Mouse (Mus musculus) stomach, embryonic 15.5 days (tissue): ENCODE data around the gene Fermt1. TPM values are rescaled to one million over a fixed set of nuclear protein-coding genes. Genes with fewer than 3 reads are reported as not detected.
A peak's percentile ranks its signal among the peaks of the same experiment; 100 is the strongest.

Experiments used
- ATAC-seq: fragments of 200-750 bp; cut with Nextera tagmentation; 2 replicates; pipeline ENCODE4 v1.8.0; 2017; ENCODE audit warnings: low read depth, moderate number of reproducible peaks, moderate TSS enrichment; ENCODE audit not compliant: insufficient read depth, low FRiP score
- H3K27ac ChIP-seq: fragments of 300-500 bp; sonication (generic); 2 replicates; pipeline ENCODE4 v1.5.1; 2015; ENCODE audit warnings: mild to moderate bottlenecking, inconsistent platforms
- H3K27me3 ChIP-seq: fragments of 300-500 bp; sonication (generic); replicated peaks from 2 replicates; pipeline ENCODE4 v1.6.1; 2015; ENCODE audit warnings: inconsistent platforms
- H3K36me3 ChIP-seq: fragments of 300-500 bp; sonication (generic); 2 replicates; pipeline ENCODE4 v1.6.1; 2015; ENCODE audit warnings: inconsistent platforms
- H3K4me1 ChIP-seq: fragments of 300-500 bp; sonication (generic); 2 replicates; pipeline ENCODE4 v1.6.1; 2015; ENCODE audit warnings: inconsistent platforms
- H3K4me2 ChIP-seq: fragments of 300-500 bp; sonication (generic); 2 replicates; pipeline ENCODE4 v1.6.1; 2015; ENCODE audit warnings: mild to moderate bottlenecking, inconsistent platforms
- H3K4me3 ChIP-seq: fragments of 300-500 bp; sonication (generic); replicated peaks from 2 replicates; pipeline ENCODE4 v1.5.1; 2015; ENCODE audit warnings: inconsistent platforms
- H3K9ac ChIP-seq: fragments of 300-500 bp; sonication (generic); 2 replicates; pipeline ENCODE4 v1.6.1; 2015; ENCODE audit warnings: inconsistent platforms
- H3K9me3 ChIP-seq: fragments of 300-500 bp; sonication (generic); 2 replicates; pipeline ENCODE4 v1.6.1; 2016; ENCODE audit warnings: inconsistent platforms
- WGBS: fragments of 180-500 bp; shearing (Covaris S2); methylation state at CpG from one replicate; pipeline ENCODE4 v1.1.7; 2015; 5-methylcytosine and 5-hydroxymethylcytosine counted together
- polyA plus RNA-seq: library from polyadenylated mRNA; unstranded; fragments of >200 nt; fragmentation: Nextera tagmentation; extraction: Ambion mirVana; gene quantifications from 2 replicates; pipeline ENCODE4 v1.2.1, GENCODE M21; 2015

The Fermt1 gene
- 46.5 and 55.3 TPM in 2 replicates for polyA plus RNA-seq

GRCm38 (mm10) chr2:132945326-132946207, at the start of gene Fermt1:
Gene Fermt1 (minus strand): TSS chr2:132945906.
- Histone ChIP-seq H3K36me3 (no peaks in the 10 kb centered on the region), H3K27ac (peak within 1 kb of the TSS; percentile 90), H3K9ac (peak within 1 kb of the TSS; percentile 24; the same call in 1 of the 2 replicates), H3K27me3 (peaks cover 9% of the 10 kb centered on the region), H3K4me2 (peak within 1 kb of the TSS; percentile 50), H3K4me3 (peak within 1 kb of the TSS; percentile 43), H3K4me1 (no peaks in the 10 kb centered on the region), H3K9me3 (no peaks in the 10 kb centered on the region)
- 4% methylated on average over 37 of the region's 37 CpGs for WGBS
- peak; percentile 81 for ATAC-seq

DNA sequence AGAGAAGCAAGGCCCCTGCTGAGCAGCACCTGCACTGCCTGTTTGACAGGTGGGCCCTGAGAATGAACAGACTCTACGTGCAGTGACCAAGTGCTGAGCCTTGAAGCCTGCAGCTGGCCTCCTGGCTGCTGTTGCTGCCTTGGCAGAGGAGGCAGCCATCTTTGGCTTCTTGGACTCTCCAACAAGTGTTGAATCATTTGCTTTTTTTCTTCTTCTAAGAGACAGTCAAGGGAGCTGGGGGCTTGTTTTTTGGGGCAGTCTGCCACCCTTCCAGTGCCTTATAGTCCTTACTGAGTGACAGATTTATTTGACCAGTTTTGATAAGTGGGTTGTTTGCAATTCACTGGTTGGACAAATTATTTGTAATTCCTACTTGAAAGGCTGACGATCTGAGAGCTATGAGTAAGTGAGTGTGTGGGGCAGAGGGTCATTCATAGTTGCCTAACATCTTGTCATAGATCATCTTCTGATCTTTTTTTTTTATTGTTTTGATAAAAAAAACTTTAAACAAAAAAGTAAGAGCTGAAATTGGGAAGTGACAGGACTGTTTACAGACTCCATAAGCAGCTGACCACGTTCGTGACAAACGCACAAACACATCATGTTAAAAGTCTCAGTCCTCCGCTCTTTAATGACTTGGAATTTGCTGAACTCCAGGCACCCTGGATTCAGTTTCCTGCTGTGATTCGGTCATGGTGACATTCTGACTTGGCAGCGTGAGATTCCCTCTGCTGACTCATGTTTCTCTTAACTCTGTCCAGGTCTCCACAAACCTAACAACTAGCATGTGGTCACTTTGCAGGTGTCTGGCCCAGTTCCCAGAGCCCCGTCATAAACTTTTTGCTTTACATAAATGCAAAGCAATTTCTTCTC, 47.2 kb upstream of the Fermt1 start:
- peaks cover 21% of the 10 kb centered on the region for H3K4me1 ChIP-seq
- WGBS = 35% methylated on average over 9 of the region's 9 CpGs
- no peak overlapping the region for H3K9ac ChIP-seq
- no peak for ATAC-seq
- no peak overlapping the region; the same call in 1 of the 2 replicates for H3K27ac ChIP-seq
- no peaks in the 10 kb centered on the region for H3K27me3 ChIP-seq
- H3K4me3 ChIP-seq = no peak overlapping the region
- H3K4me2 ChIP-seq = no peak overlapping the region
- H3K9me3 ChIP-seq = no peaks in the 10 kb centered on the region
- H3K36me3 ChIP-seq = no peaks in the 10 kb centered on the region

DNA sequence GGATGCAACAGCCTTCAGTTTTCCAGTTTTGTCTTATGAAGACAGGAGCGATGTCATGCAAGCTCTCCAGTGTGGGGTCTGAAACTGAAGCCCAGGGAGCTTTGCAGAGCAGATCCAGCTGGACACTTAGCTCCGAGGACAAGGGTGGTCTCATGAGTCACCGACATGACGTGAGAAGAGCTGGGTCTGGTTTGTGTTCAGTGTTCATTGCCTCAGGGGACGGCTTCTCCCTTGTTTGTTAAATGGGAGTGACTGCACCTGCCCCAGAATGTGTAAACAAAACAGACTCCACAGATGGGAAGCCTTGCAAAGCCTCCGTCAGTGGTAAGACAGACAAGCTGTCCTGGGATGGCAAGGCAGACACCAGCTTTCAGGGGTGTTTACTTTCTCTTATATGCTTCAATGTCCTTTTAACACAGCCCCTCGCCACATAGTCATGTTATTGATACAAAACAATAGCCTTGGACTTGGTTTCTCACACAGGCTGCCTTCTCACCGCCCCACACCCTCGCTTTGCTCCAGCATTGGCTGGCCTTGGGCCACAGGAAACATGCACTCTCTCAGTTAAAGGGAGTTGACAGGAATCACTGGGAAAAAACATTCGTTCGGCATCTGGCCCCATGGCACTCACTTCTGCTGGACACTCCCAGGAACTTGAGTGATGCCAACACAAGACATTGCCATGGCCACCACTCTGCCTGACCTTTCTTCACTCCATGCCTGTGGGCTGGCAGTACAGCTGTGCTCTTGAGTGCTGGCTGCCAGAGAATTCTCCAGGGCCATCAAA, 44.3 kb upstream of the Fermt1 start:
- peak overlapping the region; percentile 31 for H3K27ac ChIP-seq
- no peaks in the 10 kb centered on the region for H3K9me3 ChIP-seq
- no peak overlapping the region for H3K9ac ChIP-seq
- peaks cover 21% of the 10 kb centered on the region for H3K4me1 ChIP-seq
- peak overlapping the region; percentile 31; the same call in 1 of the 2 replicates for H3K4me2 ChIP-seq
- H3K4me3 ChIP-seq = no peak overlapping the region
- H3K36me3 ChIP-seq = no peaks in the 10 kb centered on the region
- 19% methylated on average over 11 of the region's 11 CpGs for WGBS
- peak; percentile 82 for ATAC-seq
- no peaks in the 10 kb centered on the region for H3K27me3 ChIP-seq

GRCm38 (mm10) chr2:132973346-132973745, 27.6 kb upstream of the Fermt1 start:
- Histone ChIP-seq H3K27me3 (no peaks in the 10 kb centered on the region), H3K4me1 (no peaks in the 10 kb centered on the region), H3K9me3 (no peaks in the 10 kb centered on the region), H3K4me2 (no peak overlapping the region), H3K9ac (no peak overlapping the region), H3K27ac (no peak overlapping the region), H3K4me3 (no peak overlapping the region), H3K36me3 (no peaks in the 10 kb centered on the region)
- 67% methylated on average over 2 of the region's 2 CpGs for WGBS
- ATAC-seq = no peak

DNA sequence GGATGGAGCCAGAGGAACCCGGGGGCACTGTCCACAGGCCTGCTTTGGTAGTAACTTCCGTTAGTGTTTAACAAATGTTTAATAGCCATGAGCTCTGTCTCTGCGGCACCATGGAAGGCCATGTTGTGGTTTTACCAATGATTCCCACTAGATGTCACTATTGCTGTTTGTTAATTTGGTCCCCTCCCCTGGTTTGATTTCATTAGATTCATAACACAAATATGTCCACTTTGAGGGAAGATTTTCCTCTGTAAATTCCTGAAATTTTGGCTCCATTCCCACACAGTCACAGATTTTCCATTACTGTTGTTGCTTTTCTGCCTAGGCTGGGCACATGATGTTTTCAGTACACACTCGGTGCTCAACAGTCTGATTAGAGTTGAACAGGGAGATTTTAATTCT, 25.1 kb upstream of the Fermt1 start:
- H3K4me1 ChIP-seq = no peaks in the 10 kb centered on the region
- WGBS = 33% methylated on average over 4 of the region's 4 CpGs
- H3K4me2 ChIP-seq = no peak overlapping the region
- no peaks in the 10 kb centered on the region for H3K36me3 ChIP-seq
- no peak overlapping the region for H3K4me3 ChIP-seq
- no peaks in the 10 kb centered on the region for H3K27me3 ChIP-seq
- no peak overlapping the region for H3K9ac ChIP-seq
- H3K9me3 ChIP-seq = no peaks in the 10 kb centered on the region
- ATAC-seq = no peak
- no peak overlapping the region for H3K27ac ChIP-seq

DNA sequence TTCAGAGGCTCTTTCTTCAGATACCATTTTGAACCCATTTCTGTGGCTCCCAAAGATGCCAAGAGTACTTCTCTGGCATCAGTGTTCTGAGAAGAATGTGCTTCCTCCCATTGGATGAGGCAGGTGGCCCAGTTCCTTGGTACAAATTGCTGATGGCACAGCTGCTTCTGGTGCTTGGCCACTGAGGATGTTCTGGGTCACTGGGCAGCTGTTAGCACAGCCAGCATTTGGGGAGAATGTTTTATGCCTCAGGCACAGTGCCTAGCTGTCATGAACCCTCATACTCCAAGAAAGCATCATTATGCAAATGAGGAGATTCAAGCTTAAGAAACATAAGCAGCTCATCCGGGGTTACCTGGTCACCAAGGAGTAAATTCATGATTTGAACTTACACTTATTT, 12.1 kb upstream of the Fermt1 start:
- H3K4me1 ChIP-seq = no peaks in the 10 kb centered on the region
- H3K4me3 ChIP-seq = no peak overlapping the region
- H3K27me3 ChIP-seq = no peaks in the 10 kb centered on the region
- H3K36me3 ChIP-seq = no peaks in the 10 kb centered on the region
- H3K27ac ChIP-seq = no peak overlapping the region
- WGBS = 73% methylated on average over 1 of the region's 1 CpGs
- H3K9me3 ChIP-seq = no peaks in the 10 kb centered on the region
- no peak overlapping the region for H3K4me2 ChIP-seq
- no peak for ATAC-seq
- no peak overlapping the region for H3K9ac ChIP-seq

DNA sequence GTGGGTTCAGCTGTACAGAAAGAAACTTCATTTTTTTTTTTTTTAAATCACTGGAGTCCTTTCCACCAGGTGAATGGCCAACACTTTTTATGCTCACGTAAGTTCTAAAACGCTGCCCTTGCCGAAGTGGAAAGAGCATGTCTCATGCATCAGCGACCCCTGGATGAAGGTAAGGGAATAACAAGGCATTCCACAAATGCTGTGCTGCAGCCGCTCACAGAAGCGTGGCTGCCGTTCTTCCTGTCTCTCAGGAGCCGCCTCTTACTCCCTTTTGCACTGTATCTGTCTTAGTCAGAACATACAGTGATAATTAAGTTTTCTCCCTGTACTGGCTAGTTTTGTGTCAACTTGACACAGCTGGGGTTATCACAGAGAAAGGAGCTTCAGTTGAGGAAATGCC, 6.5 kb upstream of the Fermt1 start:
- Histone ChIP-seq H3K9me3 (no peaks in the 10 kb centered on the region), H3K36me3 (no peaks in the 10 kb centered on the region), H3K4me1 (no peaks in the 10 kb centered on the region), H3K27me3 (no peaks in the 10 kb centered on the region), H3K27ac (no peak overlapping the region), H3K4me3 (no peak overlapping the region), H3K9ac (no peak overlapping the region), H3K4me2 (no peak overlapping the region)
- 3% methylated on average over 8 of the region's 8 CpGs for WGBS
- ATAC-seq = no peak

- Histone ChIP-seq H3K9me3 (no peaks in the 10 kb centered on the region), H3K4me3 (no peak overlapping the region), H3K27me3 (peaks cover 9% of the 10 kb centered on the region), H3K9ac (no peak overlapping the region), H3K4me2 (no peak overlapping the region), H3K36me3 (no peaks in the 10 kb centered on the region), H3K4me1 (no peaks in the 10 kb centered on the region), H3K27ac (no peak overlapping the region)
- 56% methylated on average over 7 of the region's 7 CpGs for WGBS
- no peak for ATAC-seq
Measured at GRCm38 (mm10) chr2:132948174-132948573, 2.5 kb upstream of the Fermt1 start.

DNA sequence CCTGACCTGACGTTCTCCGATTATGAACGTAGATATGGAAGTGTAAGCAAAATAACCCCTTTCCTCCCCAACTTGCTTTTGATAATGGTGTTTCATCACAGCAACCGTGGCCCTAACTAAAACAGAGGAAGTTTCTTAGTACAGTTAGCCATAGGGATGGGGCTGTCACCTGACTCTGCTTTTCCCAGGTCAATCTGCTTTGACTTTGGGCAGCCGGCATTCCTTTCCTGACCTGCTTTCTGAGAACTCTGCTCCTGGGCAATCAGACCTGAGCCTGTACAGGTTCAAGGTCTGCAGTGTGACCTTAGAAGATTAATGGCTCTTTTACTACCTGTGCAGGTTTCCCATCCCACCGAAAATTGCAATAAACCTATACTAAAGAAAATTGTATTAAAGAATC, 1.3 kb upstream of the Fermt1 start:
- Histone ChIP-seq H3K36me3 (no peaks in the 10 kb centered on the region), H3K4me2 (no peak overlapping the region; the same call in 1 of the 2 replicates), H3K27ac (no peak overlapping the region), H3K9me3 (no peaks in the 10 kb centered on the region), H3K9ac (no peak overlapping the region), H3K4me1 (no peaks in the 10 kb centered on the region), H3K4me3 (no peak overlapping the region), H3K27me3 (peaks cover 9% of the 10 kb centered on the region)
- no peak for ATAC-seq
- WGBS = 57% methylated on average over 6 of the region's 6 CpGs

DNA sequence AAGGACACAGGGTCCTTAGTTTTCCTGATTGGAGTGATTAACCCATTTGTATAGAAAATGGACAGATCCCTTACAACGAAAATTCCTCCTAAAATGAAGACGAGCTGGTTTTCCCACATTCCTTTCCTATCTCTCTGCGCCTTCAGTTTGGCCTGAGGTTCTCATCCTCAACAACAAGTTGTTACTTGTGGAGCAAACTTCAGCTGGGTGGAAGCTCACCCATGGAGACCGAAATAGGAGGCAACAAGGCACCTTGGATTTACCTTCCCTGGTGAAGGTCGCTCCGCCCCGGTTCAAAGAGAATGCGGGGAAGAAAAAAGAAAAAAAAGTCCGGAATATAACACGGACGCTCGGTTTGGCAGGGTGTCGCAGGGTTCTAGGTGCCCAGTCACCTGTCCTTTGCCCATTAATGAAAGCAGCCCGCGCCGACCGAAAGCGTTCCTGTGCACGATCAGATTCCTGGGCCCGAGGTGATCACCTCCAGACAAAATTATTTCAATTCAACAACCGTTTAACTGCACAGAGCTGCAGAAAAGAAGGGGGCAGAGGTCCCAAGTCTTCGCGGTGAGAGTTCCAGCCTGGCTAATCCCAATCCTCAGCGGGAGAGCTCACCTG, 888 bp downstream of the Fermt1 start:
- 4% methylated on average over 24 of the region's 24 CpGs for WGBS
- peak; percentile 16; the same call in 1 of the 2 replicates for ATAC-seq
- H3K9ac ChIP-seq = peak overlapping the region; percentile 24; the same call in 1 of the 2 replicates
- H3K4me1 ChIP-seq = no peaks in the 10 kb centered on the region
- H3K27ac ChIP-seq = peak overlapping the region; percentile 90
- H3K27me3 ChIP-seq = peaks cover 9% of the 10 kb centered on the region
- H3K9me3 ChIP-seq = no peaks in the 10 kb centered on the region
- peak overlapping the region; percentile 43 for H3K4me3 ChIP-seq
- peak overlapping the region; percentile 50 for H3K4me2 ChIP-seq
- H3K36me3 ChIP-seq = no peaks in the 10 kb centered on the region

GRCm38 (mm10) chr2:132943997-132944396, 1.7 kb downstream of the Fermt1 start:
- no peak for ATAC-seq
- Histone ChIP-seq H3K9ac (no peak overlapping the region), H3K27ac (peak overlapping the region; percentile 35), H3K27me3 (peaks cover 9% of the 10 kb centered on the region), H3K4me2 (peak overlapping the region; percentile 42), H3K4me1 (no peaks in the 10 kb centered on the region), H3K9me3 (no peaks in the 10 kb centered on the region), H3K4me3 (peak overlapping the region; percentile 30), H3K36me3 (no peaks in the 10 kb centered on the region)
- WGBS = 22% methylated on average over 13 of the region's 13 CpGs
